Mouse (Mus musculus) layer of hippocampus, adult 18-20 months (tissue): ENCODE data around the gene Tapt1. TPM values are rescaled to one million over a fixed set of nuclear protein-coding genes. Genes with fewer than 3 reads are reported as not detected.
A peak's percentile ranks its signal among the peaks of the same experiment; 100 is the strongest.

ENCODE experiments used
- DNase-seq, 2 experiments: peaks; one replicate each; pipeline ENCODE4 v3.0.0; 2022; ENCODE audit warnings: low spot score in 2 of 2
- long read RNA-seq: library from polyadenylated mRNA; stranded (forward); transcript quantifications from one replicate; pipeline ENCODE4 v2.0.0, GENCODE M21; 2021
- total RNA-seq, 2 experiments: library from RNA; stranded (reverse); gene quantifications; 2 replicates each; pipeline ENCODE4 v1.2.3; 2021

Tapt1 gene
- 10 to 100 TPM; 41.2 to 43.8 TPM for total RNA-seq
- long read RNA-seq, transcript Tapt1-201 (14 exons, 3,513 nt), result major isoform, 58 of 74 reads
- long read RNA-seq, partial matches to known transcripts, result 0 of 74 reads
- long read RNA-seq, other reads (novel, unspliced or antisense), result 16 of 74 reads

GRCm38 (mm10) chr5:44226521-44227461 lies at the start of gene Tapt1:
Gene Tapt1, minus strand, starts transcription at chr5:44226626.
- DNase-seq, result peak; percentile 82 to 88

DNA sequence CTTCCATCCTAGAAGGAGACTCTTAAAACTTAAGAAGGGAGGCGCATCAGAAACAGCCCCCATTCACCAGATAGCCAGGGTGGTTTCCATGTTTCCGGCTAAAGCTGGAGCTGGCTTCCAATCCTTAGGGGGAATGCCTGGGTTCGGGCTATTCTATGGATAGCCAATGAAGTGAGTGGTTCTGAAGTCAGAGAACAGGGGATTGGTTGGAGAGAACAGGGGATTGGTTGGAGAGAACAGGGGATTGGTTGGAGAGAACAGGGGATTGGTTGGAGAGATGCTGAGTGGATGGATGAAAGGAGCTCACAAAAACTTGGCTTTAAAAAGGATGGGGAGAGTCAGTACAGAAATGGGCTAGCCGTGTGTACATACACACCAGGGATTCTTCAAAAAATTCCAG lies 45.1 kb upstream of the Tapt1 start:
- DNase-seq, result no peak

DNA sequence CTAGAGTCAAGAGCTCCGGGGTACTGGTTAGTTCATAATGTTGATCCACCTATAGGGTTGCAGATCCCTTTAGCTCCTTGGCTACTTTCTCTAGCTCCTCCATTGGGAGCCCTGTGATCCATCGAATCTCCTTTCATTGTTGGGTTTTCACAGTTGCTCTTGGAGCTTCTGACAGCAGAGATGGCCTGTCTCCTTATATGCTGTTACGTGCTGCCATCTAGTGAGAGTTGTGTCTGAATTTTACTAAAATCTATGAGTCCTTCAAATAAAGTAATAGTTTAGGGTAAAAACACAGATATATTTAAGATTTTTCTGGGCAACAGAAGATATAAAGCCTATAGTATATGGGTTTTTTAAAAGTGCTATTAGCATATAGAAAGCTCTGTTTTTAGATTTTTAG lies 42.1 kb upstream of the Tapt1 start:
- DNase-seq, result peak in 1 of 2 experiments; percentile 70

GRCm38 (mm10) chr5:44261691-44262090 lies 35.3 kb upstream of the Tapt1 start:
- DNase-seq, result no peak

DNA sequence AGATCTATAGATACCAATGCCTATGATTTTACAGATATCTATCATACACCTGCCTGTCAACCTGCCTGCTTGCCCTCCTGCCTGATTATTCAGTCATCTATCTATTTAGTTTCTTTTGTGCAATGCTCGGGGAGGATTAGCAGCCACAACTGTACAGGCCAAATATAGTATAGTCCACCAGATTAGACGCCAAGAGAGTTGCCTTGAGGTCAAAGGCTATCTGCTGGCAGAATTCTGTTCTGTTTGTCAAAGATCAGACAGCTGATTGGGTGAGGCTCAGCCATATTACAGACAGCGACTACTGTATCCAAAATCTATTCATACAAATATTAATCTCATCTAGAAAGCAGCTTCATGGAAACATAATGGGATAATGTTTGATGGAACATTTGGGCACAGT lies 34.7 kb upstream of the Tapt1 start:
- DNase-seq, result no peak

DNA sequence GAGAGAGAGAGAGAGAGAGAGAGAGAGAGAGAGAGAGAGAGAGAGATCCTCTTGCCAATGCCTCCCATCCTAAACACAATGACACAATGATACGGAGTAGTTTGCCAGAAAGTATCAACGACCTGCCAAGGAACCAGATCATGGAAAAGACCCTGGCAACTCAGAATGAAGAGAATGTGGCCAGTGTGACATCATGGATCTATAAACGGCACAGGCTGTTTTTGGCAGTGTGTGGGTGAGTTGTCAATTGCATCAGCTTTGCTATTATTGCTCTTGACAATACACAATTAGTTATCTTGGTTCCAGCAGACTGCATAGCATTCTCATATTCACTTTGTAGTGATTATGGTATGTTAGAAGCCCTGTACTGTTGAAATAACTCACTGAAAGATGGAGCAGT lies 33.3 kb upstream of the Tapt1 start:
- peak in 1 of 2 experiments; percentile 25 for DNase-seq

DNA sequence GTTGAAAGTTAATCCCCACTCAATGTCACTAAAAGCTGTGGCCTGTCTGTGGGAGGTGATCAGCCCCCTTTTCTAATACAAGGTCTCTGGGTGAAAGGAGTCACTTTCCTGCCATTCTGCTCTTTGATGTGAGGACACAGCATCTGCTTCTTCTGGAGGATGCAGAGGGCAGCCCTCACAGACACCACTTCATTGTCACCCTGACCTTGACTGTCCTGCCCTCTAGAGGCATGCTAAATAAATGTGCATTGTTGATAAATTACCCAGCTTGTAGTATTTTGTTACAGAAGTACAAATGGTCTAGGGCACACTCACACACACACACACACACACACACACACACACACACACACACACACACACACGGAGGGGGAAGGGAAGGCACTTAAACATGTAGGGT lies 31.7 kb upstream of the Tapt1 start:
- DNase-seq, result no peak

DNA sequence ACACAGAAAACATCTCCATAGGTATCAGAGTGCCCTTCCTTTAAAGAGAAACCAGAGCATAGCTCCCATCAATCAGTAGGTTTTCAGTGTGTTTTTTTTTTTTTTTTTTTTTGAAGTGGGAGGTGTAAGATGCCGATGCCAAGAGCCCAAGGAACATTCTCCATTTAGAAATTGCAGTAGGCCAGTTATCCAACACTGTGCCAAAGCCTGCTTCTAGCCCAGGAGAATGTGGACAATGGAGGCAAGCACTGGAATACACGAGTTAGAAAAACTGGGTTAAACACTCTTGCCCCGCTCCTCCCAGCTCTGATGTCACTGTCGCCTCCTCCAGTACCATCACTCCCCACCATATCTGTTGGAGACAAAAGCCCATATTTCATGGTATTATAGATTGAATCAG lies 31.0 kb upstream of the Tapt1 start:
- no peak for DNase-seq

DNA sequence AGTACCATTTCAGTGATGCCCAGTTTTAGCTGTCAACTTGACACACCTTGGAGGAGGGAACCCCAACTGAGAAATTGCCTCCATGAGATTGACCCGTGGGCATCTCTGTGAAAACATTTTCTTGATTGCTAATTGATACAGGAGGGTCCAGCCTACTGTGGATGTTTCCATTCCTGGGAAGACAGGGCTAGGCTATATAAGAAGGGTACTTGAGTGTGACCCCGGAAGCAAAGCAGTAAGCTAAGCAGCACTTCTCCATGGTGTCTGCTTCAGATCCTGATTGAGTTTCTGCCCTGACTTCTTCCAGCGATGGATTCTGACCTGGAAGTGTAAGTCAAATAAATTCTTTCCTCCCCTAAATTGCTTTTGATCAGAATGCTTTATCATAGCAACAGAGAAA lies 30.1 kb upstream of the Tapt1 start:
- DNase-seq, result no peak

GRCm38 (mm10) chr5:44255756-44256398 lies 29.5 kb upstream of the Tapt1 start:
- DNase-seq, result no peak

DNA sequence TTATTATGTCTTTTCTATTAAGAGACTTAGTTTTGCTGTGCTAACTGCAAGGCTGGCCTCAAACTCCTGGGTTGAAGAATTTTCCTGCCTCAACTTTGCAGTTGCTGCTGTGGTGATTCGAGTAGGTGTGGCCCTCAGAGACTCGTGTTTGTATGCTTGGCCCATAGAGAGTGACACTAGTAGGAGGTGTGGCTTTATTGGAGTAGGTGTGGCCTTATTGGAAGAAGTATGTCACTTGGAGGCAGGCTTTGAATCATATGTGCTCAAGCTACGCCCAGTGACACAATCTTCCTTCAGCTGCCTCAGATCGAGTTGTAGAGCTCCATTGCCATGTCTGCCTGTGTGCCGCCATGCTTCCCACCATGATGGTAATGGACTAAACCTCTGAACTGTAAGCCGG lies 27.0 kb upstream of the Tapt1 start:
- no peak for DNase-seq

DNA sequence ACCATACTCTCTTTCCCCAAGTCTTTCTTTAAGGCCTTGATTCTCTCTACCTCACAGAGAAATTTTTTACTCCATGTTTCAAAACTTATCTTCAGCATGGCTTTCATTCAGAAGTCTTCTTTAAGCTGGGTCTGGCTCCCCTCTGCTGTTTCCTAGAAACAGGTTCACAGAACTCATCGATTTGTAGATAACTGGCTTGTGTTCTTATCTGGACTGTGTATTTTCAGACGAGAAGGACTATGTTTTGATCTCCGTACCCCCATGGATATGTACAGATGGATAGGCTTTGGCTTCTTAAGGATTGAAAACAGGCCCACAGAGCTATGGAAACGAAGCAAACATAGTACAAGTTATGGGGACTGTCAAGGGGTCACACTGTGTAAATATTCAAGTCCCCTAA lies 26.0 kb upstream of the Tapt1 start:
- DNase-seq, result no peak

DNA sequence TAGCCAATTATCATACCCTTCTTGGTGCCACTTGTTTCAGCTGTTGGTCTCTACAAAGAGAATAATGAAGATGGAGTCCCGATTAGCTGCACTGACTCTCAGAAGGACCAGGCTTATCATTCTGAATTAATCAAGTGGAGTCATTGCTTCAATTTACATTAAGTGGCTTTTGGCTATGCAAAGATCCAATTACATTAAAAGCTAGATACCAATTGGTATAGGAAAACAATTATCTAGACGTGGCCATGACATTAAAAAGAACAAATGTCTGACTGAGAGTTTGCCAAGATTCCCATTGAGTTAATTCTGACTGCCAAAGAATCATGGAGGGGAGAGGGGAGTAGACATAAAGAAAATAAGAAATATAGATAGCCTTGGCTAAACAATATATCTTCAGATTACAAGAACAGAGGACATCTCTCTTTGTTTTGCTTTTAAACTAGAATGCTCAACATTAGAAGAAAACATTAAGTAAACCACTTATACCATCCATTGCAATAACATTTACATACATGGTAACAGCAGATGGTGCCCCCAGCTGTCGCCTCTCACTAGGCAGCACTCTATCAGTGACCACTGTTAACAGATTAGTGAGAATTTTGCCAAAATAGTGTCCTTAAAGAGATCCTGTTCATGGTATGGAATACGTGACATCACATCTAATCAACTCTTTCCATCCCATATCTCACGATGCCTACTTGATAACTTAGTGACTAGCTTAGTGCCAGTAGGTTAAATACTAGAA lies 24.0 kb upstream of the Tapt1 start:
- no peak for DNase-seq

DNA sequence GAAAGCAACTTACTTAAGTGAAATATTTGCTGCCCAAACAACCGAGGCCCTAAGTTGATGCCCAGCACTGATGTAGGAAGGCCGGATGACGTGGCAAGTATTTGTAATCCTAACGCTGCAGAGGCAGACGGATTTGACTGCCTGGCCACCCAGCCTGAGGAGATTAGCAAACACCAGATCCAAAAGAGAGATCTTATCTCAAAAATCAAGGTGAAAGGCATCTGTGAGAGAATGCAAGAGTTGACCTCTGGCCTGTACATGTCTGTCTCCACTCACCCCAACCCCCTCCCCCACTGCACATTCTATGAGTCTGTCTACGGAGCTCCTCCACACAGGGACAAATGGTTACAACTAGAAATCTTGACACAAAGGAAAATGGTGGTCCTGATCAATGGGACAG lies 22.9 kb upstream of the Tapt1 start:
- DNase-seq, result no peak

DNA sequence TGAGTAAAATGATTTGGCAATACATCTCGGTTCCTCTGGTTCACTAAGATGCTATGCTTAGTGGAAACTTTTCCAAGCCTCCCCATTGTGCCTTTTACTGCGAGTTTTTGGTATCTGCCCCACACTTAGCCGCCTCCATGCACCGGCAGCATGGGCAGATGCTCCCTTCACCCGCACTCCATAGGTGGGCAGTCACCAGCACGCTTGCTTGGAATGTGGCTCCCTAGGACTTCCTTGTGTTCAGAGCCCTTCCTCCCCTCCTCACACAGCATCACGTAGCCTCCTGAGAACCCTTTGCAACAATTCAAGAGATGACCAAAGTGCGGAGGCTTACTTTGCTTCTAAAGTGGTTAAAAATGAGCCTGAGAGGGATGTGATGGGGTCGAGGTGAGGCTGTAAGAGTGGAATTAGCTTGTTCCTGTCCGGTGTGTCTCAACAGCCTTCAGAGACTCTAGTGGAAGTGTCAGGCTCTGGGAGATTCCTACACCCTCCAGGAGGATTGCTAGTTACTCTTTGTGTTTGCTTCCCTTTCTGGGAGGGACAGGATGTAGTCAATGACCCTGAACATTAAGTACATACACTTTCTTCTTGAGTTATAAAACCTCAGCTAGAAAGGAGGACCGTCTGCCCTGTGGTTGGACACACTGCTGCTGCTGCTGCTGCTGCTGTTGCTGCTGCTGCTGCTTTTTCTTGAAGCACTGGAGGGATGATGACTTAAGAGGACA lies 20.2 kb upstream of the Tapt1 start:
- DNase-seq, result no peak

DNA sequence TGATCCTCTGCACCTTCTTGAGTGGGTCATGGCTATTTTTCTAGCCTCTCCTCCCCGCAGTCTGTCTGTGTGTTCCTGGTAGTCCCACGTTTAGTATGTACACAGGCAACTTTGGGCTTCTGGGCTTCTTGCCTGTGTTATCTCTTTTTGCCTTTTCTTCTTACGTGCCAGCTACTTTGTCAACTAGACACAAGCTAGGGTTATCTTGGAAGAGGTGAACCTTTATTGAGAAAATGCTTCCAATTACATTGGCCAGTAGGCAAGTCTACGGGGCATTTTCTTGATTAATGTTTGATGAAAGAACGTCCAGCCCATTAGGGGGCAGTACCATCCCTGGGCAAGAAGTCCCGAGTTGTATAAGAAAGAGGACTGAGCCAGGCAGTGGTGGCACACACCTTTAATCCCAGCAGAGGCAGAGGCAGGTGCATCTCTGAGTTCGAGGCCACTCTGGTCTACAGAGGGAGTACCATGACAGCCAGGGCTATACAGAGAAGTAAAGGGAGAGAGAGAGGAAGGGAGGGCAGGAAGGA lies 18.5 kb upstream of the Tapt1 start:
- DNase-seq, result no peak

- no peak for DNase-seq
Measured at GRCm38 (mm10) chr5:44242828-44243227, 16.4 kb upstream of the Tapt1 start.

DNA sequence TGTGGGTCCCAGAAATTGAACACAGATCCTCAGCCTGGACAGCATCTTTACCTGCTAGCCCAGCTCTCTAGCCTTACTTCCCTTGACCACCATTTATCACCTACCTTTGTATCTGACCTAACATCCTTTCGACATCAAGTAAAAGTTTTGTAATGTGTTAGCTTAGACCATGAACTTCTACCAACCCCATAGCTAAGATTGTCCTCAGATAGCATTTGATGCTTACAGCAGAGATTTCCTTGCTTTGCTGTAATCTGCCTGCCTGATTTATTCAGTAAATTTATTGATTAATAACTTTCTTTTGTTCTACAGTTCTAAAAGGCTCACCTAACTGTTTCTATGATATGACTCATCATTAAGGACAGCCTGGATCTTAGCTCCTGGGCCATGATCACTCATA lies 15.3 kb upstream of the Tapt1 start:
- DNase-seq, result no peak

- DNase-seq, result no peak
Measured at GRCm38 (mm10) chr5:44239187-44240136, 13.0 kb upstream of the Tapt1 start.

GRCm38 (mm10) chr5:44238201-44238600 lies 11.8 kb upstream of the Tapt1 start:
- no peak for DNase-seq
